Mouse (Mus musculus): ENCODE results near the gene Anxa7. TPM values are rescaled to one million over a fixed set of nuclear protein-coding genes. Genes with fewer than 3 reads are reported as not detected.
A peak's percentile ranks its signal among the peaks of the same experiment; 100 is the strongest.

Gene Anxa7
- total and polyA plus RNA-seq, 3 experiments: 44.8 to 70.3 TPM; not detected in 1

DNA sequence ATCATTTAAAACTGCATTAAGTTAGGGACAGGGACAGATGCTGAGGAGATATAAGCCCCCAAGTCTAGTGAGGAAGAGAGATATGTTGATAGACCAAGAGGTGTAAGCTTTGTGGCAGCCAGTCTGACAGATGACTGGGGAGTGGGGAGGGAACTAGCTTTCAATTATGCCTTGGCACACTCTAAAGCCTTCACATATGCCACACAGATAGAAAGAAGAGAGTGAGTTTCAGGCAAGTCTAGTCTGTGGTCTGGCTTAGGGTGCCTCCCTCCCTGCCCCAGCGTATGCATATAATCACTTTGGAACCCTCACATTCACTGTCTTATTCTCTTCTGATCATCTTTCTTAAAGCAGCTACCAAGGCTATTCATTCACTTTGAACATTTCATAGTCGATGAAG is 28.6 kb downstream of the Anxa7 start:
- peaks cover 0 to 5% of the 10 kb centered on the region in 2 experiments; a peak in 2 of 4 replicates for H3K36me3 ChIP-seq (ENCODE audit: control insufficient read depth in 1 of 2, insufficient read depth in 2 of 2, low read length in 2 of 2)
- peak; percentile 17 for DNase-seq (ENCODE audit: low read depth, low spot score)
- H3K27me3 ChIP-seq (ENCODE audit: control insufficient read depth in 1 of 2, insufficient read depth in 2 of 2, low read length in 2 of 2): no peaks in the 10 kb centered on the region
- no peaks in the 10 kb centered on the region for H3K9me3 ChIP-seq (replicated peaks; ENCODE audit: insufficient read depth, low read length)
- H3K4me1 ChIP-seq (ENCODE audit: control insufficient read depth in 1 of 2, insufficient read depth in 2 of 2, low read length in 2 of 2): peaks cover 0 to 6% of the 10 kb centered on the region in 2 experiments; a peak in 2 of 4 replicates
- TF ChIP-seq NRF1 (IDR thresholded peaks at IDR 0.05; ENCODE audit: insufficient read depth, low read depth, low read length, poor library complexity, severe bottlenecking) (no peak), TAL1 (IDR thresholded peaks at IDR 0.05; ENCODE audit: low read length) (no peak), MAZ (IDR thresholded peaks at IDR 0.05; ENCODE audit: low read depth, low read length) (no peak), USF1 (IDR thresholded peaks at IDR 0.05; ENCODE audit: low read depth, low read length) (no peak), CHD1 (IDR thresholded peaks at IDR 0.05; ENCODE audit: low read depth, low read length) (no peak), UBTF (IDR thresholded peaks at IDR 0.05; ENCODE audit: borderline replicate concordance, insufficient read depth, low read depth, low read length) (no peak), POLR2AphosphoS5 (IDR thresholded peaks at IDR 0.05; ENCODE audit: borderline replicate concordance, low read depth, low read length) (no peak), NELFE (IDR thresholded peaks at IDR 0.05; ENCODE audit: low read depth, low read length) (no peak), EP300 (IDR thresholded peaks at IDR 0.05; ENCODE audit: low read depth in 1 of 2, low read length in 2 of 2) (no peak), BHLHE40 (IDR thresholded peaks at IDR 0.05; ENCODE audit: borderline replicate concordance, low read depth, low read length) (no peak), MXI1 (IDR thresholded peaks at IDR 0.05; ENCODE audit: low read depth, low read length) (no peak), JUND (IDR thresholded peaks at IDR 0.05; ENCODE audit: low read depth, low read length) (no peak), GATA1 (IDR thresholded peaks at IDR 0.05; ENCODE audit: low read depth, low read length) (no peak), RCOR1 (IDR thresholded peaks at IDR 0.05; ENCODE audit: low read depth, low read length) (no peak), CTCF (IDR thresholded peaks at IDR 0.05 in 2 of 3, conservative IDR thresholded peaks at IDR 0.05 in 1 of 3; ENCODE audit: control insufficient read depth in 1 of 3, insufficient read depth in 1 of 3, low read depth in 2 of 3, low read length in 3 of 3, poor library complexity in 1 of 3, severe bottlenecking in 1 of 3) (no peak), ZMIZ1 (IDR thresholded peaks at IDR 0.05; ENCODE audit: low read depth, low read length) (no peak), TCF12 (IDR thresholded peaks at IDR 0.05; ENCODE audit: low read depth, low read length) (no peak), USF2 (IDR thresholded peaks at IDR 0.05; ENCODE audit: borderline replicate concordance in 1 of 2, insufficient read depth in 1 of 2, low read depth in 1 of 2, low read length in 2 of 2) (no peak)
- H3K27ac ChIP-seq (ENCODE audit: control insufficient read depth, low read depth, low read length): no peak overlapping the region
- H3K9ac ChIP-seq (ENCODE audit: control insufficient read depth, low read depth, low read length, poor library complexity, severe bottlenecking): no peak overlapping the region
- H3K4me3 ChIP-seq (ENCODE audit: control insufficient read depth in 1 of 2, insufficient read depth in 1 of 2, low read depth in 2 of 2, low read length in 2 of 2): peak overlapping the region in 1 of 2 experiments; percentile 48; a peak in 2 of 4 replicates
- H3K79me2 ChIP-seq (ENCODE audit: control insufficient read depth, insufficient read depth, low read length, poor library complexity): no peaks in the 10 kb centered on the region

- Histone ChIP-seq H3K27me3 (ENCODE audit: control insufficient read depth in 1 of 2, insufficient read depth in 2 of 2, low read length in 2 of 2) (no peaks in the 10 kb centered on the region), H3K36me3 (ENCODE audit: control insufficient read depth in 1 of 2, insufficient read depth in 2 of 2, low read length in 2 of 2) (no peaks in the 10 kb centered on the region), H3K4me3 (ENCODE audit: control insufficient read depth in 1 of 2, insufficient read depth in 1 of 2, low read depth in 2 of 2, low read length in 2 of 2) (no peak overlapping the region), H3K4me1 (ENCODE audit: control insufficient read depth in 1 of 2, insufficient read depth in 2 of 2, low read length in 2 of 2) (no peaks in the 10 kb centered on the region), H3K79me2 (ENCODE audit: control insufficient read depth, insufficient read depth, low read length, poor library complexity) (no peaks in the 10 kb centered on the region), H3K9me3 (replicated peaks; ENCODE audit: insufficient read depth, low read length) (no peaks in the 10 kb centered on the region), H3K9ac (ENCODE audit: control insufficient read depth, low read depth, low read length, poor library complexity, severe bottlenecking) (no peak overlapping the region), H3K27ac (ENCODE audit: control insufficient read depth, low read depth, low read length) (no peak overlapping the region)
- DNase-seq (ENCODE audit: low read depth, low spot score): no peak
- TF ChIP-seq CHD1 (IDR thresholded peaks at IDR 0.05; ENCODE audit: low read depth, low read length): no peak
- no peak for TF ChIP-seq MAX (IDR thresholded peaks at IDR 0.05; ENCODE audit: low read length)
- TF ChIP-seq MAFK (IDR thresholded peaks at IDR 0.05; ENCODE audit: borderline replicate concordance, low read depth, low read length): no peak
Measured at GRCm38 (mm10) chr14:20447209-20447608, 32.7 kb downstream of the Anxa7 start.
